Mouse (Mus musculus) megakaryocyte, adult 5-6 weeks (primary cell): ENCODE data around the gene Eml1. TPM values are rescaled to one million over a fixed set of nuclear protein-coding genes. Genes with fewer than 3 reads are reported as not detected.

Experiments
- ATAC-seq: 2 replicates; pipeline ENCODE4 v1.8.0; 2016; ENCODE audit warnings: mild to moderate bottlenecking, inconsistent platforms; ENCODE audit not compliant: poor library complexity, severe bottlenecking
- total RNA-seq, 2 experiments: library from RNA; stranded (forward) in 1 of 2; stranded (reverse) in 1 of 2; fragments of 153-499, 151-499 nt in 1 of 2; fragments of 221-1000, 200-1000 nt in 1 of 2; gene quantifications; 2 replicates each; pipeline versions ENCODE4 v1.2.3 to v1.2.4; 2015 to 2017

Eml1 gene
- 0.60 TPM in 1 of 2 replicates, not detected in the other for total RNA-seq (2015)
- total RNA-seq (2017): not detected in 2 replicates

GRCm38 (mm10) chr12:108370596-108371428 lies at the start of gene Eml1:
Gene Eml1 (plus strand): TSS chr12:108370957.
- no peak for ATAC-seq

- ATAC-seq: no peak
Measured at GRCm38 (mm10) chr12:108326401-108326800, 44.4 kb upstream of the Eml1 start.

GRCm38 (mm10) chr12:108327889-108328491 lies 42.8 kb upstream of the Eml1 start:
- ATAC-seq: no peak

GRCm38 (mm10) chr12:108333056-108333455 lies 37.7 kb upstream of the Eml1 start:
- peak; percentile 68 for ATAC-seq

- peak; percentile 70 for ATAC-seq
Measured at GRCm38 (mm10) chr12:108333481-108333882, 37.3 kb upstream of the Eml1 start.

GRCm38 (mm10) chr12:108333895-108334445 lies 36.8 kb upstream of the Eml1 start, which contains the start of gene Cyp46a1:
Gene Cyp46a1 (plus strand): TSS chr12:108334381.
- ATAC-seq: peak; percentile 80

GRCm38 (mm10) chr12:108334529-108334928 lies 36.2 kb upstream of the Eml1 start:
- no peak for ATAC-seq

- ATAC-seq: no peak
Measured at GRCm38 (mm10) chr12:108338572-108339190, 32.1 kb upstream of the Eml1 start.

GRCm38 (mm10) chr12:108348151-108348550 lies 22.6 kb upstream of the Eml1 start:
- no peak for ATAC-seq

GRCm38 (mm10) chr12:108349026-108349425 lies 21.7 kb upstream of the Eml1 start:
- ATAC-seq: no peak

- ATAC-seq: no peak
Measured at GRCm38 (mm10) chr12:108350931-108351330, 19.8 kb upstream of the Eml1 start.

- ATAC-seq: no peak
Measured at GRCm38 (mm10) chr12:108352371-108353136, 18.2 kb upstream of the Eml1 start.

- ATAC-seq: no peak
Measured at GRCm38 (mm10) chr12:108354284-108354683, 16.5 kb upstream of the Eml1 start.

GRCm38 (mm10) chr12:108355271-108355670 lies 15.5 kb upstream of the Eml1 start:
- ATAC-seq: no peak

- ATAC-seq: no peak
Measured at GRCm38 (mm10) chr12:108355986-108356385, 14.8 kb upstream of the Eml1 start.

GRCm38 (mm10) chr12:108363796-108364195 lies 7.0 kb upstream of the Eml1 start:
- peak; percentile 88 for ATAC-seq

GRCm38 (mm10) chr12:108365340-108365739 lies 5.4 kb upstream of the Eml1 start:
- no peak for ATAC-seq

- ATAC-seq: no peak
Measured at GRCm38 (mm10) chr12:108365868-108366267, 4.9 kb upstream of the Eml1 start.

GRCm38 (mm10) chr12:108367909-108368308 lies 2.8 kb upstream of the Eml1 start:
- ATAC-seq: no peak

GRCm38 (mm10) chr12:108368921-108369320 lies 1.8 kb upstream of the Eml1 start:
- ATAC-seq: no peak

- no peak for ATAC-seq
Measured at GRCm38 (mm10) chr12:108371429-108371765, 640 bp downstream of the Eml1 start.
